Mouse (Mus musculus): Measurements from ENCODE around the gene Ten1.

The Ten1 gene

DNA sequence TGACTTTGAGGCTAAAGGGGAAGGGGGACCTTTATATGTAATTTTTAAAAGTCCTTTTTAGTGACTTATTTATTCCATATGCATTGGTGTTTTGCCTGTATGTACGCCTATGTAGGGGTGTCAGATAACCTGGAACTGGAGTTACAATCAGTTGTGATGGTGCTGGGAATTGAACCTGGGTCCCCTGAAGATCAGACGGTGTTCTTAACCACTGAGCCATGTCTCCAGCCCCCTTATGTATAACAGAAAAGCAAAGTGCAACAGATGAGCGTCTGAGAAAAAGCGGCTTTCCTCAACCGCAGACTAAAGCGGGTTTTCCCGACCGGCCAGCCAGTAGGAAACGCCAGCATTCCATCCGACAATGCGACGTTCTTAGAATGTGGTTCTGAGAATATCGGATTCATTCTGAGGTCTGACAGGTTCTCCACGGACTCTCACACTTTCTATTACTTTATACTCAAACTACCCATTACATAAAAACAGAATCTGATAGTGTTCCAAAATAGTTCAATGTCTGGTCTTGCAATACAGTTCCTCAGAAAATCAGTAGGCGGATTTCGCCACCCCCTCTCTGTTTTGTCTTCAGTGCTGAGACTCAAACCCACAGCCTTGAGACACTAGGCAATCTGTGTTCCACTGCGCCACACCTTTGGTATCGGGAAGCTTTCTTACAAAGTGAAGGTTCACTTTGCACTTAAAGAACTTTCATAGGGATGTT is 1.6 kb upstream of the Ten1 start:
- no peak for DNase-seq (ENCODE audit: low read depth, low spot score)

DNA sequence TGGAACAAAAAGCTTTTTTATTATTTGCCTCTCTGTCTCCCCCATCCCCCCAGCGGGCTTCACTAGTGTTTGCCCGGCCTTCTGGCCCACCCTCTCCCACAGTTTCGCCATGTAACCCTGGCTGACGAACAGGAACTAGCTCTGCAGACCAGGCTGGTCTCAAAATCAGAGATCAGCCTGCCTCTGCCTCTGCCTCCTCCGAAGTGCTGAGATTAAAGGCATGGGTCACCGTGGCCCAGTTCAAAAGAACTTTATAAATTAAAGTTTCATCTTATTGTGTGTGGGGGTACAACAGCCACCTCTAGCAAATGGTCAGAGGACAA is 1.1 kb upstream of the Ten1 start:
- no peak for DNase-seq (ENCODE audit: low read depth, low spot score)

DNA sequence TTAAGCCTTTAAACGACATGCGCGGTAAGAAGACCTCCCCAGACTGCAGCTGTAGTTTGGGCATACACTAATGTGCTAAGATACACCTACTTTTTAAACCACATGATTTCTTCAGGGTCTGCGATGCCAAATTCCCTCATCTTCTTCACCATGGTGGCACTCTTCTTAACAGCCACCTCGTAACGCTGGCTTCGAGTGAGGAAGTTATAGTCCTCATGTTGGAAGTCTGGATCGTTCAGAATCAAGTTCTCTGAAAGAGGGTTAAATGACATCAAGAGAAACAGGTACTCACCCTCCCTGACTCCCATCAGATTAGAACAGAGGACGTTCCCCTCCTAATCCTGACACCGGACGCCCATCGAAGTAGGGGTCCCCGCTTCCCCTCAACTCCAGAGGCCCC is 523 bp upstream of the Ten1 start:
- DNase-seq (ENCODE audit: low read depth, low spot score) = no peak

DNA sequence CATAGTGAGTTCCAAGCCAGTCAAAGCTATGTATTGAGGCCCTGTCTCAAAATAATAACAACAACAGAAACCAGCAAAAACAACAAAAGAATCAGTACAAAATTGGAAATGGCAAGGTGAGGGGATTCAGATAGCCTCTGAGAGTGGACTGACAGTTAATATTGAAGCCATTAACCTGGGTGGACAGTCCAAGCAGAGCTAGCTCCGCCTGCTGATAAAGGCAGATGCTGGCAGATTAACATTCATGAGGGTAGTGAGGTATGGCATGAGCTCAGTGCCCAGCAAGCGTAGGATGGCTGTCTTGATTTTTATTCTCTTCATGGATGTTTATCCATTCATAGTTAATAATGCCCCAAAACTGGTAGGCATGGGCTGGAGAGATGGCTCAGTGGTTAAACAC is 2.5 kb downstream of the Ten1 start:
- DNase-seq (ENCODE audit: low read depth, low spot score) = no peak

DNA sequence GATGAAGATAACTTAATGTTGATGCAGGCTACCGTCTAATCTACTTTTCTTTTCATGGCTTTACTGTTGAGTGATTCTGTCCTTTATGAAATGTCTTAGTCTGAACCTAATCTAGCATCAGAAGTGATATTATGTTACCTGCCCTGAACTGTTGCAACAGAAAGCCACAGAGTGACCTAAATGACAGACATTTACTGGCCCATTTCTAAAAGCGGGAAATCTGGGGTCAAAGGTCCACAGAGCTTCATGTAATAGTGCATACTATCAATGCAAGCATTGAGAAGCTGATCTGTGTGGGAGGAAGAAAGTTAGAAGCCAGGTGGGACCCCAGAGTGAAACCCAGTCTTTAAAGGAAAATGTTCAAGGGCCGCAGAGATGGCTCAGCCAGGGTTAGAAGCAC is 4.5 kb downstream of the Ten1 start:
- no peak for DNase-seq (ENCODE audit: low read depth, low spot score)

DNA sequence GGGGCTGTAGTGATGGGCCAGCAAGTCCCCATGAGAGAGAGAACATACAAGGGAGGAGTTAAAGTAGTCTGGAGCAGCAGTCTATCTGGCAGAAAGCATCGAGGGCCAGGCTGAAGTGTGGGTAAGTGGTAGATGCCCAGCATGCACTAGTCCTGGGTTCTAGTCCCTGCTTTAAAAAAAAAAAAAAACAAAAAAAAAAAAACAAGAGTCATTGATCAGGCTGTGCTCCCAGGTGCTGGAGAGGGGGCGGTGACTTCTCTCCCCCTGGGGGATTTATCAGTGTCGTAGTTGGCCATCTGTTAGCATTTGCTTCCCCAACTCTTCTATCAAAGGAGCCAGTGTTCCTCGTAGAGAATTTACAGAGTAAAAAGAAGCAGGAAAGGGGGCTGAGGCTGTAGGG is 8.0 kb downstream of the Ten1 start:
- no peak for DNase-seq (ENCODE audit: low read depth, low spot score)

DNA sequence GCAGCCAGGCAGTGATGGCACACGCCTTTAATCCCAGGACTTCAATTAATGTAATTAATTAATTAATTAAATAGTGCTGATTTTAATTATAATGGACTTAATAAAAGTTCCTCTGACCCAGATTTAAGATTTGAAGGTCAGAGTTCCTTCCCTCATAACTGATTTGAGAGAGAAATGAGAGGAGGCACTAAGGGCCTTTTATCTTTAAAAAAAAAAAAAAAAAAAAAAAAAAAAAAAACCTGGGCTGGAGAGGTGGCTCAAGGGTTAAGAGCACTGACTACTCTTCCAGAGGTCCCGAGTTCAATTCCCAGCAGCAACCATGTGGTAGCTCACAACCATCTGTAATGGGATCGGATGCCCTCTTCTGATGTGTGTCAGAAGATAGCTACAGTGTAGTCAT is 10.0 kb downstream of the Ten1 start:
- DNase-seq (ENCODE audit: low read depth, low spot score) = no peak

DNA sequence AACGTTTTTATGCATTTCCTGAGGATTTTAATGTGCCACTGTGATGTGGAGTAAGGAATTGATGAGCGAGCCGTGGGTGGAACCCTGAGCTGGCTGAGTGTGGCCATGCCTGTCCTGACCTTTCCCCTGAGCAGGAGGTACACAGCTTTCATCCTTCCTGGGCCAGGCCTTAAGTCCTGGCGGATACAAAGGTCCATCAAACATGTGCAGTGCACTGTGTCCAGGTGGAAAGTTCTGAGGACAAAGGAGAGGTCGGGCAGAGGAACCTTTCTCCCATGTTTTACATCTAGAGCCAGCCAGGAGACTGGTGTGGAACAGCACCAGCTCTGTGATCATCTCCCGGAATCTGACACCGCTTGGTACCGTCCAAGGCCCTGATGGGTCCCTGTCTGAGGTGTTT is 10.6 kb downstream of the Ten1 start:
- DNase-seq (ENCODE audit: low read depth, low spot score) = no peak

DNA sequence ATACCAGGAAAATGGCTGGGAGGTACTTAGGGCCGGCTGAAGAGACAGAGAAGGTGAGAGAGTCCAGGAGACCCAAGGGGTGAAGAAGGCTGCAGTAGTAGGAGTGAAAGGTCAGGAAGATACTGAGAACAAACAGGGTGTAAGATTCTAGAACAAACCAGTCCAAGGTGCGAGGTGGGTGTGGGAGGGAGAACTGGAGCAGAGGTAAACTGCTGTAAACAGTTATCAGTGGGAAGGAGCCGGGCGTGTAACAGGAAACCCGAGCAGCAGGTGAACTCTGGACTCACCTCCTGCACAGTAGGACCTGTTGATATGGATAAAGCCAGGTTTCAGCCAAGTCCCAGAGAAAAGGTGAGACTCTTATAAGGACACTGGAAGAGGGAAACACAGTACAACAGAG is 12.0 kb downstream of the Ten1 start:
- DNase-seq (ENCODE audit: low read depth, low spot score) = no peak

DNA sequence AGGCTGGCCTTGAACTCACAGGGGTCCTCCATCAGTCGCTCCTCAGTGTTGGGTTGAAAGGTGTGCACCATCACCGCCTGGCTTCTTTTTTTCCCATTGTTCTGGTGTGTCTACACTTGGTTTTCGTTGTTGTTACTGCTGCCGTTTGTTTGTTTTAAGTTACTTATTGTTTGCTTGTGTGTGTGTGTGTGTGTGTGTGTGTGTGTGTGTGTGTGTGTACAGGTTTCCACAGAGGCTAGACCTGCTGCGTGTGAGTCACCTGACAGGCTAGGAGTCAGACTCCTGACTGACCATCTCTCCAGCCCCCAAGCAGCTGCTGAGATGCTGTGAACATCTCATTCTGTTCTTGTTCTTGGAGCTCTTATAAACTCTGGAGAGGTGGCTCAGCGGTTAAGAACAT is 14.2 kb downstream of the Ten1 start:
- no peak for DNase-seq (ENCODE audit: low read depth, low spot score)

DNA sequence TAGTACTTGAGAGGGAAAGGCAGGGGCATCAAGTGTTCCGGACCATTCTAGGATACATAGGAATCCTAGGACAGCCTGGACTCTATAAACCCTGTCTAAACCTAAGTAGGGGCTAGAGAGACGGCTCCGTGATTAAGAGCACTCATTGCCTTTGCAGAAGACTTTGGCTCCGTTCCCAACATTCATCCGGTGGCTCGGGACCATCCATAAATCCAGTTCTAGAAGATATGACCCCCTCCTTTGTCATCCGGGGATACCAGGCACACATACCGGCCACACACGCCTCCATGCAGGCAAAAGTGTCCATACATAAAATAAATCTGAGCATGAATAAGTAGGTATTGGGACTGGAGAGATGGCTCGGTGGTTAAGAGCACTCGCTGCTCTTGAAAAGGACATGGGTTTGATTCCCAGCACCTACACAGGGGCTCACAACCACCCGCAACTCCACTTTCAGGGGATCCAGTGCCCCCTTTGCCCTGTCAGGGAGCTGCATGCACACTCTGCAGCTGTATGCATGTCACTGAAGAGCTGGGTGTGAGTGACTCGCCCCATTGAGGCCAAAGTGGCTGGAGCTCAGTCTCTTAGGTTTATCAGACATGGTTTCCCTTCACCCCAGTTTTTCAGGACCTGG is 15.3 kb downstream of the Ten1 start:
- no peak for DNase-seq (ENCODE audit: low read depth, low spot score)

DNA sequence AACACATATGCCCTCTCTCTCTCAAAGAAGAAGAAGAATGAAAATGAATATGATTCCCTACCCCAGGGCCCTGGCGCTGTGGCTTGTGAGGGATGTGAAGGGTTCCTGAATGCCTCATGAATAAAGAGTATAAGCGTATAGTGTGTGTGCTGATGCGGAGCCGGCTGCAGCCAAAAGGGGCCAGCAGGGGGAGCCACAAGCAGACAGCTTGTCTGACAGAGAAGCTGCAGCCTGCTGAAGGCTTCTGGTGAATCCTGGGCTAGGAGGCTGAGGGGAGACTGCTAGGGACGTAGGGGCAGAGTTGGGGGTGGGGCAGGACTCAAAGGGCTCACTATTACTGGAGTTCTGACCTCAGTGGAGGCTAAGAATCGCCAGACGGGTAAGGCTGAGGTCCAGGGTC is 16.5 kb downstream of the Ten1 start:
- DNase-seq (ENCODE audit: low read depth, low spot score) = no peak

DNA sequence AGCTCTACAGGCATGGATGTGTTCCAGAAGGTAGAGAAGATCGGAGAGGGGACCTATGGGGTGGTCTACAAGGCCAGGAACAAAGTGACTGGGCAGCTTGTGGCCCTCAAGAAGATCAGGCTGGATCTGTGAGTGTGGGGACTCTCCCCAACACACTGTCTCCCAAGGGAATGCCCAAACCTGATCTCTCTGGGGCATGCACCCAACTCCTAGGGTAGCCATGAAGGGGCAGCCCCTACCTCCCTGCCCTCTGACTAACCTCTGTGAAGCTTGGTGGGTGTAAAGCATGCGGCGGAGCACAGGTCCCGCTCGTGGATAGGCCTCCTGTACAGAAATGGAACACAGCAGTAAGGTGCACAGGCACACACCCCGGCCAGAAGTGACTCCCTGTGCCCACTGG is 17.3 kb downstream of the Ten1 start:
- DNase-seq (ENCODE audit: low read depth, low spot score) = no peak

DNA sequence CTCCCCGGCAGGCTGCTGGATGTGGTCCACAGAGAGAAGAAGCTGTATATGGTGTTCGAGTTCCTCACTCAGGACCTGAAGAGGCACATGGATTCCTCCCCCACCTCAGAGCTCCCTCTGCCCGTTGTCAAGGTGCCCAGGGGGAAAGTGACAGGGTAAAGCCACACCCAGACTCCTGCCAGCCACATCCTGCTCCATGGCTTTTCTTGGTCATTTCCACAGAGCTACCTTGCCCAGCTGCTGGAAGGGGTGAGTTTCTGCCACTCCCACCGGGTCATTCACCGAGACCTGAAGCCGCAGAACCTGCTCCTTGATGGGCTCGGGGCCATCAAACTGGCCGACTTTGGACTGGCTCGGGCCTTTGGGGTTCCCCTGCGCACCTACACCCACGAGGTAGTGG is 17.9 kb downstream of the Ten1 start:
- no peak for DNase-seq (ENCODE audit: low read depth, low spot score)

DNA sequence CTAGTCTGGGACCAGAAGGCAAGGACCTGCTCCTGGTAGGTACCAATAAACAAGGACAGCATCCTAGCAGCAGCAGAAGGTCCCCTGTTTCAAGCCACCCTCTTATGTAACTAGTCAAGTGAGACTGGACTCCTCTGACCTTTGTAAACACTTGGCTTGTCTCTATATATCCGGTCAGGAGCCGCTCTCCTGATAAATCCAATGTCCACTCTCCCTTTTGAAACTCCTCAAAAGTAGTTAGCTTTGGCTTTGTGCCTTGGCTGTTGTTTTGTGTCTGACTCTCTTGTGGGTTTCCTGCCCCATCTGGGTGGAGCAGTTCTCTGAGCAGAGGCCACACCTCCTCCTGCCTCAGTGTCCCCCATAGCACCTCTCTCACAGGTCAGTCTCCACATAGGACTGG is 19.6 kb downstream of the Ten1 start:
- no peak for DNase-seq (ENCODE audit: low read depth, low spot score)

DNA sequence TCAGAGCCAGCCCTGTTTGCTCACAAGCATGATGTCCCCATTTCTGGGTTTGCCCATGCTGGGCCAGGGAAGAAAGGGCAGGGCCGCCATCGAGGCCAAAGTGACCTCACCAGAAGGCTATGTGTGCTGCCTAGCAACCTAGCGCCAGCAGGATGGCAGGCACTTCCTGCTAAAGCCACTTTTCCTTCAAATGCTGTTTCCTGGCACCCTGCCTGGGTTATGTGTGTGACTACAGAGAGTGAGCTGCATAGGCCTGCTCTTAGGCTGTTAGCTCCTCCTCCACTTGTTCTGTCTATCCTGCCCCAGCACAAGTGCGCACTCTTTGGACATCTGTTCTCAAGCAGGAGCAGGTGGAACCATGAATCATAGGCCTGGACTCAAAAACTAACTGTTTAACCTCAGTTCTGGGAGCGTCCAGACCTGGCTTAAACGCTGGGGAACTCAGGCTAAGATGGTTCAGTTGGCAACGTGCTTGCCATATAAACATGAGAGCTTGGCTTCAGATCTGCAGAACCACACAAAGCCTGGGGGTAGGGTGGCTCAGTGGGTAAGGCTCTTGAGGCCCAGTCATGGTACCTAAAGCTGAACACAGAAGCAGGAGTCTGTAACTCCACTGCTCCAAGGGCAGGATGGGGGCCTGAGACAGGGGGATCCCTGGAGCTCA is 20.2 kb downstream of the Ten1 start:
- DNase-seq (ENCODE audit: low read depth, low spot score) = peak; percentile 65

DNA sequence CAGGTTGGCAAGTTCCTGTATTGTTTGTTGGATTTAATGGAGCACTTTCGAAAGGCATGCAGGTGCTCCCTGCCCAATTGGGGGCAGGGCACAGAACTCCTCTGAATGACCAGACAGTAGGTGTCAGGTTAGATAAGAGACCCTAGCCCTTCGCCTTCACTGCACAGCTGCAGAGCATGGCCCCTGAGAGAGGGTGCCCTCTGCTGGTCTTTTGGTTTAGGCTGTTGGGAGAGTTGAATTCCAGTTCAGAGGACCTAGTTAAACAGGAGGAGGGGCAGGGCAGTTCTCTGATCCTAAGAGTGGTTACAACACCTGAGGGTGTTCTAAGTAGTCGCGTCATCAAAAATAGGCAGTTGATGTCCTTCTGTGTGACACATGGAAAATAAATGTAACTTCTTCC is 21.2 kb downstream of the Ten1 start:
- DNase-seq (ENCODE audit: low read depth, low spot score) = no peak

DNA sequence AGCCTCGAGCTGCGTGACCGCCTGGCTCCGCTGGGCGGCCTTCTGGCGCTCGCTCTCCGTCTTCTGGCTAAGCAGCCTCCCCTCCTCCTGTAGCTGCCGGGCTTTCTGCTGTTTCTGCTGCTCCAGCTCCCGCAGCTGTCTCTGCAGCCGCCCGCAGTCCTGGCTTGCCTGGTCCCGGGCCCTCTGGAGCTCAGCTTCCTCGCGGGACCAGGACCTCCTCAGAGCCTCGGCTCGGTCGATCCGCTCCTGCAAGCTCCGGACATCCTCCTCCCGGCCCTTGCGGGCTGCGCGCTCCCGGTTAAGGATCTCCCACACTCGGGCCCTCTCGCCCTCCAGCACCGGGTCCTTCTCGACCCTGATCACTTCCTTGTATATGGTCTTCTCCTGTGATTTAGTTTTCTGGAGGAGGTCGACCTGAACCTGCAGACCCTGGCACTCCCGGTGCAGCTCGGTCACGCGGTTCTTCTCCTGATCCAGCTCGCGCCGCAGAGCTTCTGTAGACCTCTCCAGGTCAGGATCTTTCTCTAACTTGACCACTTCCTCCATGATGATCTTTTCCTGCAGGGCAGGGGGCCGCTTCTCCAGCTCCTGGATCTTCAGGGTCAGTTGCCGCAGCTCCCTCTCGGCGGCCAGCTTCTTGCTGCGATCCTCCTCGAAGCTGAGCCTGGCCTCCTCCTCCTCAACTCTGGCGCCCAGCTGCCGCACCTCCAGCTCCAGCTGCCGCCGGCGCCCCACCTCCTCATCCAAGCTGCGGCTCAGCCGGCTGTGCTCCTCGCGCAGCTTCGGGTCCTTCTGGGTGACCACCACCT is 23.5 kb downstream of the Ten1 start:
- no peak for DNase-seq (ENCODE audit: low read depth, low spot score)

DNA sequence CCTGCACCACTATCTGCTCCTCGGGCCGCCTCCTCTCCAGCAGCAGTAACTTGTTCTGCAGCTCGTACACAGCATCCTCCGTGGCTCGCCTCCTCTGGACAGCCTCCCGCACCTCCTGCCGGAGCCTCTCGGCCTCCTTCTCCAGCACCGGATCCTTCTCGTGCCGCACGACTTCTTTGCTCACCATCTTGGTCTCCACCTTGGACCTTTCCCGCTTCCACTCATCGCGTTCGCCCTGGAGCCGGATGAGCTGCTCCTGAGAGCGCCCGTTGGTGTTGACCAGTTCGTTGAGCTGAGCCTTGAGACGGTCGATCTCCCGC is 24.0 kb downstream of the Ten1 start:
- DNase-seq (ENCODE audit: low read depth, low spot score) = no peak

DNA sequence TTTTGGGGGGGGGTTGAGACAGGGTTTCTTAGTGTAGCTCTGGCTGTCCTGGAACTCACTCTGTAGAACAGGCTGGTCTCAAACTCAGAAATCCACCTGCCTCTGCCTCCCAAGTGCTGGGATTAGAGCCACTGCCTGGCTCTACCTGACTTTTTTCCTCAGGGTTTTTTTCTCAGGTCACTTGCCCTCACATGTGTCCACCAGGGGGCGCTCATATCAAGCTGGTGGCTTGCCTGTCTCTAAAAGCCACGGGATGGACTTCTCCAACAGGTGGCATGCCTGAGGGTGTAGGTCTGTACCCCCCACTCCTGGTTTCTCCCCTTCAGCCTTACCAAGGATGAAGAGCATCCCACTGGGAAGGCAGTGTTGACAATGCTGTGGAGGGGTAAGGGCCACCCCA is 27.8 kb downstream of the Ten1 start:
- DNase-seq (ENCODE audit: low read depth, low spot score) = peak; percentile 75

DNA sequence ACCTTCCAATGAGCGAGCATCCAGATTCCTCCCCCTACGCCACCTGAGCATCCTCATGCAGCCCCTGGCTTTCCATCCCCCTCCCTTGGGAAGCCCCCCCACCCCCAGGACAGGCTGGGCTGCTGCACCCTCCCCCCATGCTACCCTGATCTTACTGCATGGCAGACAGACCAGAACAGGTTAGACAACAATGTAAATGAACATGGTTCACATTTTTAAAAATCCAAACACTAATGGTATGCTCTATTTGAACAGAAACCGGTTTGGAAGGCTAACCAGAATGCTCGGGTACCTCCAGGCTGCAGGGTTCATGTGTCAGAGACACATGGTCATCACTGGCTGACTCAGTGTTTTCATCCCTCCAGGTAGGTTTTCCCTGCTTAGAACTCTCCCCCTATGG is 30.0 kb downstream of the Ten1 start:
- DNase-seq (ENCODE audit: low read depth, low spot score) = no peak

DNA sequence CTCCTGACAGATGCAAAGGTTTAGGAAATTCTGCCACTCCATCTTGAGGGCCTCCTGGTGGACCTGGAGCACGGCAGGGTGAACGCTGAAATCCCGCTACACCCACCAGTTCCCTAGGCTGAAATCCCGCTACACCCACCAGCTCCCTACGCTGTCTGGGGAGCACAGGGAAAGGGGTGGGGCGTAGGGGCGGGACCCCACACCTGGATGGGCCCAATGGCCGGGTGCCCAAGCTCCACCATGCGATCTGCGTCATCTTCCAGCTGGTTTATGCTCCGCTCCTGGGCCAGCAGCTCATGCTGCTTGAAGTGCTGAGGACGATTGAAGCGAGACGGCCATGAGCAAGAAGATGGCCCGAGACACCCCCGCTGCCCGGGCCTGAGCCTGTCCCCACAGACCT is 33.8 kb downstream of the Ten1 start:
- no peak for DNase-seq (ENCODE audit: low read depth, low spot score)

DNA sequence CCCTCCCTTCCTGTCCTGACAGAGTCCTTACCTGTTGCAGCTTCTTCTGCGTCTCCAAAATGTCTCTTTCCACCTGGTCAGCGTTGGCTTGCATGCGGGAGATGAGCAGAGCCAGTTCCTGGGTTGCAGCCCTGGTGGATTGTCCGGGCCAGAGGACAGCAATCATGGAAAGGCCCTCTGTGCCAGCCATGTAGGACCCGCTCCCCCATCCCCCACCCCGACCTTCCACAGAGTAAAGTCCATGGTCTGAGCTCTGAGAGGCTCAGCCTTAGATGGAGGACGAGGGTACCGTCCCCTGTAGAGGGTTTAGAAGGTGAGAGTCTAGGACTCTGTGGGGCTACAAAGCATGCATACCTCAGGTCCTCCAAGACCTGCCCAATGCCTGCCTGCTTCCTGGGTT is 36.2 kb downstream of the Ten1 start:
- DNase-seq (ENCODE audit: low read depth, low spot score) = no peak
